10 mouse cellular contexts compared by ENCODE assay signal in the genomic region with DNA sequence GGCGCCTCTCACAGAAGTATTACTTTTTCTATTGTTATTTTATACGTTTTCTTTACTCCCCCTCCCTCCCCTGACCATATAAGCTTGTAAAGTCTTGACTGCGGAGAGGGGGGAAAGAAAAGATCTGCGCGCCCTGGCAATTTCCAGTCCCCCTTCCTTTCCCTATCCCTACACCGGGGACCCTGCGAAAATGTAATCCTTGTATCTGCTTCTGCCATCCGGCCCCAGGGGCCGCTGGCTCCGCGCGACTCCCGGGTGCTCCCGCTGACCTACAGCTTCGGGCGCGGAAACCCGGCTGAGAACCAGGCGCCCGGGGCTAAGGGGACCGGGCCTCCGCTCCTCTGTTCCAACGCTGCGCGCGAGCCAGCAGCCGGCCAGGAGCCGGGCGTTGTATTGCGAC. TPM values are rescaled to one million over a fixed set of nuclear protein-coding genes. Genes with fewer than 3 reads are reported as not detected.
DNase-seq lines count a peak whose midpoint lies in the region; ATAC-seq and TF ChIP-seq lines count a peak whose summit lies in the region.
"Had no signal": no experiment of that assay in that cellular context is flagged by ENCODE, and none has a peak within 500 bp of the region (broad histone marks: within the 10 kb centered on the region; RNA-seq: fewer than 3 reads in every experiment).

No protein-coding gene starts in this region.

- peaks cover 10% of the 10 kb centered on the region; the same call in 1 of the 2 replicates for H3K4me1 ChIP-seq in kidney, postnatal 0 days (replicated peaks; ENCODE audit: insufficient read depth, low read length)
- H3K4me1 ChIP-seq in embryonic facial prominence, embryonic 11.5 days (ENCODE audit: control insufficient read depth, insufficient read depth, low read length), result peaks cover 8% of the 10 kb centered on the region
- 0 out of 2 replicates have a peak, but pooled peaks cover 3% of the 10 kb centered on the region for H3K4me1 ChIP-seq in intestine, embryonic 14.5 days (replicated peaks; ENCODE audit: control insufficient read depth, insufficient read depth, low read length)
- H3K4me1 ChIP-seq in neural tube, embryonic 11.5 days (ENCODE audit: control insufficient read depth, insufficient read depth, low read length), result no peaks in the 10 kb centered on the region

- intact Hi-C loops in left cerebral cortex, postnatal 14 days (cut with DNase I), result no loop called here

- H3K27ac ChIP-seq in kidney, postnatal 0 days, result no peak overlapping the region
- no peak overlapping the region for H3K27ac ChIP-seq in embryonic facial prominence, embryonic 11.5 days (replicated peaks; ENCODE audit: low read depth, low read length)
- no peak overlapping the region for H3K27ac ChIP-seq in intestine, embryonic 14.5 days (ENCODE audit: low read depth)
- H3K27ac ChIP-seq in neural tube, embryonic 11.5 days (ENCODE audit: low read depth, low read length), result no peak overlapping the region
- H3K27ac ChIP-seq: macrophage had no signal

- peak overlapping the region; percentile 22 for H3K4me3 ChIP-seq in kidney, postnatal 0 days (replicated peaks; ENCODE audit: low read depth, low read length)
- peak overlapping the region; percentile 16 for H3K4me3 ChIP-seq in embryonic facial prominence, embryonic 11.5 days (ENCODE audit: low read depth, low read length)
- no peak overlapping the region for H3K4me3 ChIP-seq in intestine, embryonic 14.5 days (ENCODE audit: low read depth, low read length)
- no peak overlapping the region for H3K4me3 ChIP-seq in neural tube, embryonic 11.5 days (ENCODE audit: low read depth, low read length)

- no peaks in the 10 kb centered on the region for H3K36me3 ChIP-seq in kidney, postnatal 0 days (ENCODE audit: insufficient read depth, low read length)
- no peaks in the 10 kb centered on the region for H3K36me3 ChIP-seq in embryonic facial prominence, embryonic 11.5 days (replicated peaks; ENCODE audit: control insufficient read depth, insufficient read depth, low read depth, low read length)
- H3K36me3 ChIP-seq in intestine, embryonic 14.5 days (ENCODE audit: control insufficient read depth, insufficient read depth, low read length), result no peaks in the 10 kb centered on the region
- H3K36me3 ChIP-seq in neural tube, embryonic 11.5 days (ENCODE audit: control insufficient read depth, insufficient read depth, low read length), result no peaks in the 10 kb centered on the region

- H3K4me2 ChIP-seq in kidney, postnatal 0 days (ENCODE audit: low read length), result peak overlapping the region; percentile 54
- H3K4me2 ChIP-seq in embryonic facial prominence, embryonic 11.5 days (ENCODE audit: low read depth, low read length), result peak overlapping the region; percentile 19
- peak overlapping the region; percentile 62 for H3K4me2 ChIP-seq in intestine, embryonic 14.5 days (ENCODE audit: low read length)
- H3K4me2 ChIP-seq in neural tube, embryonic 11.5 days (ENCODE audit: low read depth), result no peak overlapping the region; the same call in 1 of the 2 replicates

- no peak for ATAC-seq in kidney, postnatal 0 days (replicated peaks; ENCODE audit: low FRiP score, low read depth)
- no peak for ATAC-seq in embryonic facial prominence, embryonic 11.5 days (replicated peaks; ENCODE audit: insufficient number of reproducible peaks, low FRiP score, low TSS enrichment, low read depth)
- no peak for ATAC-seq in intestine, embryonic 14.5 days (replicated peaks; ENCODE audit: low FRiP score, low TSS enrichment, low read depth)
- no peak for ATAC-seq in neural tube, embryonic 11.5 days (ENCODE audit: insufficient read depth, low FRiP score, low TSS enrichment)
- no peak for ATAC-seq in frontal cortex, adult (ENCODE audit: low TSS enrichment)

- H3K9ac ChIP-seq in kidney, postnatal 0 days (ENCODE audit: low read depth, low read length), result 0 out of 2 replicates have a peak overlapping the region, but pooled peaks have one; percentile 4
- peak overlapping the region; percentile 10; the same call in 1 of the 2 replicates for H3K9ac ChIP-seq in embryonic facial prominence, embryonic 11.5 days (replicated peaks; ENCODE audit: low read length)
- H3K9ac ChIP-seq in intestine, embryonic 14.5 days (ENCODE audit: low read length), result no peak overlapping the region
- no peak overlapping the region for H3K9ac ChIP-seq in neural tube, embryonic 11.5 days (ENCODE audit: low read length)

- 7% methylated on average over 30 of the region's 30 CpGs for WGBS in kidney, postnatal 0 days
- 1% methylated on average over 30 of the region's 30 CpGs for WGBS in embryonic facial prominence, embryonic 11.5 days
- 7% methylated on average over 30 of the region's 30 CpGs for WGBS in intestine, embryonic 14.5 days
- WGBS in neural tube, embryonic 11.5 days, result under 1% methylated on average over 30 of the region's 30 CpGs

- peak; percentile 15 for DNase-seq in kidney, postnatal 0 days (ENCODE audit: low spot score)
- DNase-seq in kidney, adult 8-10 months, result no peak
- peak; percentile 43 for DNase-seq in embryonic facial prominence, embryonic 11.5 days (ENCODE audit: low spot score)
- peak; percentile 65 for DNase-seq in intestine, embryonic 14.5 days (ENCODE audit: low spot score)
- DNase-seq in neural tube, embryonic 11.5 days (ENCODE audit: low spot score), result peak; percentile 41
- no peak for DNase-seq in layer of hippocampus, postnatal 10 days (ENCODE audit: low spot score in 2 of 2)
- no peak for DNase-seq in left cerebral cortex, postnatal 14 days (ENCODE audit: low spot score in 2 of 2)
- DNase-seq: cerebellum, adult 18-20 months had no signal

- TF ChIP-seq CTCF in kidney, postnatal 0 days (IDR thresholded peaks at IDR 0.05; ENCODE audit: low read depth), result no peak

- H3K9me3 ChIP-seq in kidney, postnatal 0 days (replicated peaks; ENCODE audit: low read length), result no peaks in the 10 kb centered on the region
- H3K9me3 ChIP-seq in embryonic facial prominence, embryonic 11.5 days (replicated peaks; ENCODE audit: control insufficient read depth, low read length), result no peaks in the 10 kb centered on the region
- H3K9me3 ChIP-seq in intestine, embryonic 14.5 days (ENCODE audit: control insufficient read depth, low read length), result no peaks in the 10 kb centered on the region
- no peaks in the 10 kb centered on the region for H3K9me3 ChIP-seq in neural tube, embryonic 11.5 days (ENCODE audit: control insufficient read depth, low read length)

- peaks cover 64% of the 10 kb centered on the region for H3K27me3 ChIP-seq in kidney, postnatal 0 days (ENCODE audit: insufficient read depth, low read length)
- H3K27me3 ChIP-seq in embryonic facial prominence, embryonic 11.5 days (ENCODE audit: control insufficient read depth, insufficient read depth, low read length), result peaks cover 51% of the 10 kb centered on the region
- peaks cover 77% of the 10 kb centered on the region for H3K27me3 ChIP-seq in intestine, embryonic 14.5 days (replicated peaks; ENCODE audit: control insufficient read depth, insufficient read depth, low read length)
- H3K27me3 ChIP-seq in neural tube, embryonic 11.5 days (ENCODE audit: control insufficient read depth, insufficient read depth, low read length), result peaks cover 84% of the 10 kb centered on the region

RNA-seq across cellular contexts. Expression of a gene that starts 11.1 kb away (rescaled TPM):
- polyA plus RNA-seq in kidney, postnatal 0 days (2015; fragmentation: Nextera tagmentation; extraction: Ambion mirVana), result 8.9 and 12.1 TPM in 2 replicates
- 43.8 and 46.8 TPM in 2 replicates for polyA plus RNA-seq in embryonic facial prominence, embryonic 11.5 days (2014; fragmentation: Nextera tagmentation; extraction: Ambion mirVana)
- polyA plus RNA-seq in intestine, embryonic 14.5 days (2014; fragmentation: Nextera tagmentation; extraction: Ambion mirVana), result 52.3 and 55.6 TPM in 2 replicates
- 11.6 and 17.4 TPM in 2 replicates for polyA plus RNA-seq in neural tube, embryonic 11.5 days (2014; fragmentation: Nextera tagmentation; extraction: Ambion mirVana)
- 1 to 10 TPM; 5.5 to 9.7 TPM for total RNA-seq in layer of hippocampus, postnatal 10 days (2021)
- total RNA-seq in left cerebral cortex, postnatal 14 days (2021), result 1 to 10 TPM; 3.6 to 4.8 TPM
- polyA plus RNA-seq: macrophage had no signal

Comparison
In these comparisons a context has a peak if more than half of its experiments do, and no peak if none do; other contexts are left out.
1. DNase-seq: peak in kidney, postnatal 0 days (single experiment), embryonic facial prominence, embryonic 11.5 days (single experiment), intestine, embryonic 14.5 days (single experiment) and neural tube, embryonic 11.5 days (single experiment); none in kidney, adult 8-10 months (0 of 2), layer of hippocampus, postnatal 10 days (0 of 2) and left cerebral cortex, postnatal 14 days (0 of 2).
2. H3K4me3 ChIP-seq: peak in kidney, postnatal 0 days (single experiment) and embryonic facial prominence, embryonic 11.5 days (single experiment); none in intestine, embryonic 14.5 days (single experiment) and neural tube, embryonic 11.5 days (single experiment).
3. H3K9ac ChIP-seq: peak in kidney, postnatal 0 days (single experiment) and embryonic facial prominence, embryonic 11.5 days (single experiment); none in intestine, embryonic 14.5 days (single experiment) and neural tube, embryonic 11.5 days (single experiment).